Mouse (Mus musculus): ENCODE data around the gene Cd96. TPM values are rescaled to one million over a fixed set of nuclear protein-coding genes. Genes with fewer than 3 reads are reported as not detected.

Cd96 gene
- polyA plus RNA-seq, 1 experiment from 2014 or later, result not detected

DNA sequence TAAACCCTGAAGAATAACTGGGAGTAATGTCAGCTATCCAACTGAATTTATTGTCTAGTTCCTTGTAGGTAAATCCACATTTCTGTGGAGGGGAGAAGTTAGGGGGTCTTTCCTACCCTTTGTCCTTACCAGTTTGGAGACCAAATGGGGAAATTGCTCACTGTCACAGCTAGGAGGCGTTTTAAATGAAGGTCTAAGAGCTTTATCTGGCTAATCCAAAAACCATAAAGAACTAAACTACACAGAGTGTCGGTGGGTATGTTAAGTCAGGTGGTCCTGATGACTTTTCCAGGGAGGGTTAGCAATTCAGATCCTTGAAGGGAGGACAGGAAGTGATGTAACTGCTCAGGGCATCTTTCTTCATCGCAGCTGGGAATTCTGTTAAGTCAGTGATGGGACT lies 556 bp upstream of the Cd96 start:
- 35% methylated on average over 3 of the region's 3 CpGs for WGBS
- no peak overlapping the region for H3K4me2 ChIP-seq (replicated peaks; ENCODE audit: low read depth, low read length)
- H3K27ac ChIP-seq (ENCODE audit: low read depth, low read length), result no peak overlapping the region
- H3K27me3 ChIP-seq (ENCODE audit: control insufficient read depth, insufficient read depth, low read length), result no peaks in the 10 kb centered on the region
- ATAC-seq (ENCODE audit: low FRiP score, low TSS enrichment), result no peak
- no peak overlapping the region for H3K9ac ChIP-seq (ENCODE audit: low read depth, low read length)
- H3K4me3 ChIP-seq (ENCODE audit: low read length), result no peak overlapping the region
- H3K36me3 ChIP-seq (ENCODE audit: control insufficient read depth, insufficient read depth, low read length), result no peaks in the 10 kb centered on the region
- H3K9me3 ChIP-seq (ENCODE audit: control insufficient read depth, low read length), result no peaks in the 10 kb centered on the region
- no peaks in the 10 kb centered on the region for H3K4me1 ChIP-seq (ENCODE audit: control insufficient read depth, insufficient read depth, low read length)

DNA sequence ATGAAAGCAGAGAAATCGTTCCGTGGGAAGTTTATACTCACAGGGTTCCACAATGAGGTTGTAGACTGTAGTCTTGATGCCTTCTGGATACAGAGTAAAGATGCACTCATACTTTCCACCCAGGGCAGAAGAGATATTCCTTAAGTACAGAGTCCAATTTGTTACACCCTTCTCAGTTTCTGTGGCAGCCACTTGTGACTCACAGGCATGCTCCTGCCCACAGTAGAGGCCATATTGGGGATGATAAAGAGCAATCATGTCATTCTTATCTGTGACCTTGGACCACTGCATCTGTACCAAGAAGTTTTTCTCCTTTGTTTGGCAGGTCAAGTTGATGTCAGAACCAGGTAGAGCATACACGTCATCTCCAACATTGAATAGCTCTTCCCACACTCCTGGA lies 2.4 kb downstream of the Cd96 start:
- H3K4me1 ChIP-seq (ENCODE audit: control insufficient read depth, insufficient read depth, low read length), result no peaks in the 10 kb centered on the region
- no peaks in the 10 kb centered on the region for H3K9me3 ChIP-seq (ENCODE audit: control insufficient read depth, low read length)
- no peak overlapping the region for H3K4me3 ChIP-seq (ENCODE audit: low read length)
- H3K9ac ChIP-seq (ENCODE audit: low read depth, low read length), result no peak overlapping the region
- H3K27me3 ChIP-seq (ENCODE audit: control insufficient read depth, insufficient read depth, low read length), result no peaks in the 10 kb centered on the region
- H3K4me2 ChIP-seq (replicated peaks; ENCODE audit: low read depth, low read length), result no peak overlapping the region
- no peaks in the 10 kb centered on the region for H3K36me3 ChIP-seq (ENCODE audit: control insufficient read depth, insufficient read depth, low read length)
- ATAC-seq (ENCODE audit: low FRiP score, low TSS enrichment), result no peak
- H3K27ac ChIP-seq (ENCODE audit: low read depth, low read length), result no peak overlapping the region
- WGBS, result 93% methylated on average over 3 of the region's 3 CpGs

DNA sequence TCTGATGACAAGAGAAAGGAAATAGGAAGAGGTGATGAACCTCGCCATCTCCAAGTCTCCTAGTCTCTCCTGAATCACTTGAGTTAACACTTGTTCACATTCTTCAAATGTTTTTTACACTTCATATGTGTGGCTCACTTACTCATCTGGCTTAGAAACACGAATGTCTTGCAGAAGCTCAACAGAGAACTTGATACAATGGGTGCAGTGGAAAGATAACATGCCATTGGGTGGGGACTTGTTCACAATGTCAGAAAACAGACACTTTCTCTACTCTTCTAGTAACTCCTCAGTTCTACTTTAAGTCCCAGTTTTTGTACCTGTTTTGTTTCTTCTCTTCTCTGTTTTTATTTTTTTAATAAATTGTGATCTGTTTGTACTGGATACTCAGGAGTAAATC lies 5.3 kb downstream of the Cd96 start:
- H3K36me3 ChIP-seq (ENCODE audit: control insufficient read depth, insufficient read depth, low read length), result no peaks in the 10 kb centered on the region
- H3K4me2 ChIP-seq (replicated peaks; ENCODE audit: low read depth, low read length), result no peak overlapping the region
- H3K27me3 ChIP-seq (ENCODE audit: control insufficient read depth, insufficient read depth, low read length), result no peaks in the 10 kb centered on the region
- no peak overlapping the region for H3K27ac ChIP-seq (ENCODE audit: low read depth, low read length)
- no peak overlapping the region for H3K4me3 ChIP-seq (ENCODE audit: low read length)
- H3K9me3 ChIP-seq (ENCODE audit: control insufficient read depth, low read length), result no peaks in the 10 kb centered on the region
- ATAC-seq (ENCODE audit: low FRiP score, low TSS enrichment), result no peak
- H3K4me1 ChIP-seq (ENCODE audit: control insufficient read depth, insufficient read depth, low read length), result no peaks in the 10 kb centered on the region
- WGBS, result 71% methylated on average over 2 of the region's 2 CpGs
- no peak overlapping the region for H3K9ac ChIP-seq (ENCODE audit: low read depth, low read length)

DNA sequence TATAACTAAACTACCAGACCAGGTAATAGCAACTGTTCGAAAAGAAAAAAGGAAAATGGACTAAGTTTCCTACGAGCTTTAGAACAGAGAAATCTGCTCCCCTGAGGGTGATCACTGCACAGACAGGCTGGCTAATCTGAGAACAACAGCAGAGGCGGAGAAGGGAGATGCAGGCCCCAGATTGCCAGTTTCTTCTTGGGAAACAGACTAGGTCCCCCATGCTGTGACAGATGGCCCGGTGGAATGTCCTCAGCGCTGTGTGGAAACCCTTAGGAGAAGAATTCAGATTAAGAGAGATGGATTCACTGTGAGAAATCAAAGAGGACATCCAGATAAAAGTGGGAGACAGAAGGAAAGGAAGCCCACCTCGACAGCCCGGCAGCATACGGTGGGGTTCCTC lies 10.5 kb downstream of the Cd96 start:
- Histone ChIP-seq H3K4me2 (replicated peaks; ENCODE audit: low read depth, low read length) (no peak overlapping the region), H3K27ac (ENCODE audit: low read depth, low read length) (no peak overlapping the region), H3K36me3 (ENCODE audit: control insufficient read depth, insufficient read depth, low read length) (no peaks in the 10 kb centered on the region), H3K4me1 (ENCODE audit: control insufficient read depth, insufficient read depth, low read length) (no peaks in the 10 kb centered on the region), H3K9me3 (ENCODE audit: control insufficient read depth, low read length) (no peaks in the 10 kb centered on the region), H3K4me3 (ENCODE audit: low read length) (no peak overlapping the region), H3K27me3 (ENCODE audit: control insufficient read depth, insufficient read depth, low read length) (no peaks in the 10 kb centered on the region), H3K9ac (ENCODE audit: low read depth, low read length) (no peak overlapping the region)
- ATAC-seq (ENCODE audit: low FRiP score, low TSS enrichment), result no peak
- WGBS, result 67% methylated on average over 8 of the region's 8 CpGs

DNA sequence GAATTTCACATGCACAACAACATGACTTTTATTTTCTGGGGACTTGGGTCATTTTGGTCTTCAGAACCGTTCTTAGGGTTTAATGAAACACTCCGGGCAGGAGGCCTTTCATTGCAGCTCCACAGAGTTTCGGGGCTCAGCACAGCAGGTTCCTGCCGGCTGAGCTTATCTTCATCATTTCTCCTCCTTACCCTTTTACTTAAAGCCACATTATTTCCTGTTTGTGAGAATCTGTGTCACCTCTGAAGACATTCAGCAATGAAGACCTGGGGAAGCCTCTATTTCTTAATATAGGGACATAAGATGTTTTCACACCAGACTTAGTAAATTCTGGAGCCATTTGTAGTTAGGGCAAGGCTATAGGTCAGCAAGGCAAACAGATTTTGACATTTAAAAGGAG lies 12.6 kb downstream of the Cd96 start:
- 78% methylated on average over 4 of the region's 4 CpGs for WGBS
- Histone ChIP-seq H3K4me2 (replicated peaks; ENCODE audit: low read depth, low read length) (no peak overlapping the region), H3K36me3 (ENCODE audit: control insufficient read depth, insufficient read depth, low read length) (no peaks in the 10 kb centered on the region), H3K4me1 (ENCODE audit: control insufficient read depth, insufficient read depth, low read length) (no peaks in the 10 kb centered on the region), H3K9ac (ENCODE audit: low read depth, low read length) (no peak overlapping the region), H3K9me3 (ENCODE audit: control insufficient read depth, low read length) (no peaks in the 10 kb centered on the region), H3K4me3 (ENCODE audit: low read length) (no peak overlapping the region), H3K27ac (ENCODE audit: low read depth, low read length) (no peak overlapping the region), H3K27me3 (ENCODE audit: control insufficient read depth, insufficient read depth, low read length) (no peaks in the 10 kb centered on the region)
- ATAC-seq (ENCODE audit: low FRiP score, low TSS enrichment), result no peak

DNA sequence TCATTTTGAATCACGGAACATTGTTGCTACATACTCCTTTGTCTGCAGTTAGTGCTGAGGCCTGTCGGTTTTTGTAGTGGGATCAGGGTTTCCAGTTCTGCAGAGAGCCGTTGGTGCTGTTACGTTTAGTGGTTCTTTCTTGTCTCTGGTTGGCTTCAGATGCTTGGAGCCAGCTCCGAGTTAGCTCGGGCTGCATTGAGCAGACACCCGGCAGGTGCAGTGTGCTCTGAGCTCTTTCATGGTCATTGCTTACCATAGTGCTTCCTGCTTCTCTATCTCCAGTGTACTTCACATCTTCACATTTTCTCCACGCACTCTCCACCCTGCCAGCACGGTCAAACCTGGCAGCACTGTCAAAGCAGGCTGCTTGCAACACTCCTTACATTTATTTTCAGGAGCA lies 15.6 kb downstream of the Cd96 start:
- H3K36me3 ChIP-seq (ENCODE audit: control insufficient read depth, insufficient read depth, low read length), result no peaks in the 10 kb centered on the region
- H3K4me1 ChIP-seq (ENCODE audit: control insufficient read depth, insufficient read depth, low read length), result no peaks in the 10 kb centered on the region
- H3K27ac ChIP-seq (ENCODE audit: low read depth, low read length), result no peak overlapping the region
- H3K4me3 ChIP-seq (ENCODE audit: low read length), result no peak overlapping the region
- no peaks in the 10 kb centered on the region for H3K27me3 ChIP-seq (ENCODE audit: control insufficient read depth, insufficient read depth, low read length)
- no peak overlapping the region for H3K4me2 ChIP-seq (replicated peaks; ENCODE audit: low read depth, low read length)
- 82% methylated on average over 9 of the region's 9 CpGs for WGBS
- H3K9ac ChIP-seq (ENCODE audit: low read depth, low read length), result no peak overlapping the region
- no peaks in the 10 kb centered on the region for H3K9me3 ChIP-seq (ENCODE audit: control insufficient read depth, low read length)
- no peak for ATAC-seq (ENCODE audit: low FRiP score, low TSS enrichment)

DNA sequence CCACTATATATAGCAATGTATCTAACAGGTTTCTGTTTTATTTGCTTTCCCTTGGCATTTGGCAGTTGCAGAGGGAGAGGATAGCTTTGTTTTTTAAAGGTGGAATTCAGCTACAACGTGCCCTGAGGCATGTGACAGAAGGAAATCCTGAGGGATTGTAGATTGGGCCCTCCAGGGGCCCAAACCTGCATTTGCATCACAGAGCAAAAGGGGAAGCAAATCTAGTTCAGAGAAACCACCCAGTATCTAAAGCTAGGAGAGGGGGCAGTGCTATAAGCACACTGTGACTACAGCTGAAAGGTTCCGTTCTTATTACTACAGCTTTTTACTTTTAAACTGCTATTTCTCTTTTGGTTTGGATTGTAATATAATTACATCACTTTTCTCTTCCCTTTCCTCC lies 18.3 kb downstream of the Cd96 start:
- 36% methylated on average over 2 of the region's 2 CpGs for WGBS
- ATAC-seq (ENCODE audit: low FRiP score, low TSS enrichment), result no peak

DNA sequence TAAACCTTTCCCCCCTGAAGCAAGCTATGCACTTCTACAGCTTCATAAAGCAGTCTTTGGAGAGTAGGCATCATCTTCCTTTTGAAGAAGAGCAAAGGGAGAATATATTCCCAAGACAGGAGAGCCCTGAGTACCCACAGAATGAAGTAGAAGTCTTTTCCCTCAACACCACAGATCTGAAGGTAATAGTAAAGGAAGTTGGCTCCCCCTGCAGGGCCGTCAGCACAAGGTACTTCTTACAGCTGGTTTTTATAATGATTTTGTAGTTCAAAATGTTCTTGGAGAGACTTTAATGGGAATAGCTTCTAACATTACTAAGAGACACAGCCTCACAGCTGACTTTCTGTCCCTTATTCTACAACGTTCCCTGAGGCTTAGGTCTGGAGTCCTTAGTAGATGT lies 19.8 kb downstream of the Cd96 start:
- no peak overlapping the region for H3K27ac ChIP-seq (ENCODE audit: low read depth, low read length)

More for the DNA sequence above, 18.3 kb downstream of the Cd96 start:
- Histone ChIP-seq H3K27ac (ENCODE audit: low read depth, low read length) (no peak overlapping the region), H3K9me3 (ENCODE audit: control insufficient read depth, low read length) (no peaks in the 10 kb centered on the region), H3K4me3 (ENCODE audit: low read length) (no peak overlapping the region), H3K9ac (ENCODE audit: low read depth, low read length) (no peak overlapping the region), H3K36me3 (ENCODE audit: control insufficient read depth, insufficient read depth, low read length) (no peaks in the 10 kb centered on the region), H3K4me1 (ENCODE audit: control insufficient read depth, insufficient read depth, low read length) (no peaks in the 10 kb centered on the region), H3K27me3 (ENCODE audit: control insufficient read depth, insufficient read depth, low read length) (no peaks in the 10 kb centered on the region), H3K4me2 (replicated peaks; ENCODE audit: low read depth, low read length) (no peak overlapping the region)

DNA sequence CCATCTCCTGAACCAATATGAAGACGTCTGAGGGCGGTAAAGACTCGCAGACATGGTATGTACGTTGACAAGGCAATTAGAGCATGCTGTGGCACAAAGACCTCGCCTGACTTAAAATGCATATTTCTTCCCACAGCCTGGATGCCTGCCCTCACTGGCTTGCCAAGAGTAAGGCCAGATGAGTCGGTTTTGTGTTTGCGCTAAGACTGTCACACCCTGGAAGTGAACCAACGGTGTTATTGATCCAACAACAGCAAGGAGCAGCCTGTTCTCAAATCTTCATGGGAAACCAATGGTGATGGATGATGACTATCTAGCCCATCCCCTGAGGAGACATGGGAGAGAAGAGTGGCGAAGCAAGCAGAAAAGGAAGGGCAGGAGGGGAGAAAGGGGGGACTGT lies 22.6 kb downstream of the Cd96 start:
- Histone ChIP-seq H3K4me1 (ENCODE audit: control insufficient read depth, insufficient read depth, low read length) (no peaks in the 10 kb centered on the region), H3K36me3 (ENCODE audit: control insufficient read depth, insufficient read depth, low read length) (no peaks in the 10 kb centered on the region), H3K4me2 (replicated peaks; ENCODE audit: low read depth, low read length) (no peak overlapping the region), H3K27me3 (ENCODE audit: control insufficient read depth, insufficient read depth, low read length) (no peaks in the 10 kb centered on the region), H3K9ac (ENCODE audit: low read depth, low read length) (no peak overlapping the region), H3K9me3 (ENCODE audit: control insufficient read depth, low read length) (no peaks in the 10 kb centered on the region), H3K4me3 (ENCODE audit: low read length) (no peak overlapping the region), H3K27ac (ENCODE audit: low read depth, low read length) (no peak overlapping the region)
- 78% methylated on average over 9 of the region's 9 CpGs for WGBS
- no peak for ATAC-seq (ENCODE audit: low FRiP score, low TSS enrichment)

More for the DNA sequence above, 19.8 kb downstream of the Cd96 start:
- Histone ChIP-seq H3K36me3 (ENCODE audit: control insufficient read depth, insufficient read depth, low read length) (no peaks in the 10 kb centered on the region), H3K9ac (ENCODE audit: low read depth, low read length) (no peak overlapping the region), H3K9me3 (ENCODE audit: control insufficient read depth, low read length) (no peaks in the 10 kb centered on the region), H3K4me1 (ENCODE audit: control insufficient read depth, insufficient read depth, low read length) (no peaks in the 10 kb centered on the region), H3K27me3 (ENCODE audit: control insufficient read depth, insufficient read depth, low read length) (no peaks in the 10 kb centered on the region), H3K4me3 (ENCODE audit: low read length) (no peak overlapping the region), H3K4me2 (replicated peaks; ENCODE audit: low read depth, low read length) (no peak overlapping the region)
- no peak for ATAC-seq (ENCODE audit: low FRiP score, low TSS enrichment)
- 64% methylated on average over 2 of the region's 2 CpGs for WGBS

DNA sequence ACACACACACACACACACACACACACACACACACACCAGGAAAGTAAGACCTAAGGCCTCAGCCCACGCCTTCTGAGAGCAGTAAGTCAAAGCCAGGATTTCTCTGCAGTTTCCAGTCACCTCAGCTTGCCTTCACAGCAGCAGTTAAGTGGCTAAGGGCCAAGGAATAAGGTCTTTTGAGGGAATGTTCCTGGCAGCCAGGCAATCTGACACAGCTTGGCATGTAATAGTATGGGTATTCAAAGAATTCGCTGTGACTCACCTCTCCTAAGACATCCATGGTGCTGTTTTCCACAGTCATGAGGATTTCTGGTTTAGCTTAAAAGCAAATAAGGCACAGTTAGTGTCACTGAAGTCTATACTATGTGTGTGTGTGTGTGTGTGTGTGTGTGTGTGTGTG lies 25.6 kb downstream of the Cd96 start:
- Histone ChIP-seq H3K36me3 (ENCODE audit: control insufficient read depth, insufficient read depth, low read length) (no peaks in the 10 kb centered on the region), H3K9ac (ENCODE audit: low read depth, low read length) (no peak overlapping the region), H3K27me3 (ENCODE audit: control insufficient read depth, insufficient read depth, low read length) (no peaks in the 10 kb centered on the region), H3K4me1 (ENCODE audit: control insufficient read depth, insufficient read depth, low read length) (no peaks in the 10 kb centered on the region), H3K4me3 (ENCODE audit: low read length) (no peak overlapping the region), H3K9me3 (ENCODE audit: control insufficient read depth, low read length) (no peaks in the 10 kb centered on the region), H3K27ac (ENCODE audit: low read depth, low read length) (no peak overlapping the region), H3K4me2 (replicated peaks; ENCODE audit: low read depth, low read length) (no peak overlapping the region)
- no peak for ATAC-seq (ENCODE audit: low FRiP score, low TSS enrichment)
- WGBS, result 76% methylated on average over 2 of the region's 2 CpGs

All from kidney, embryonic 14.5 days (tissue).